Mouse (Mus musculus): ENCODE data around the gene Rab13. TPM values are rescaled to one million over a fixed set of nuclear protein-coding genes. Genes with fewer than 3 reads are reported as not detected.

The Rab13 gene
- polyA plus RNA-seq, 1 experiment from 2014 or later: 30.6 TPM

DNA sequence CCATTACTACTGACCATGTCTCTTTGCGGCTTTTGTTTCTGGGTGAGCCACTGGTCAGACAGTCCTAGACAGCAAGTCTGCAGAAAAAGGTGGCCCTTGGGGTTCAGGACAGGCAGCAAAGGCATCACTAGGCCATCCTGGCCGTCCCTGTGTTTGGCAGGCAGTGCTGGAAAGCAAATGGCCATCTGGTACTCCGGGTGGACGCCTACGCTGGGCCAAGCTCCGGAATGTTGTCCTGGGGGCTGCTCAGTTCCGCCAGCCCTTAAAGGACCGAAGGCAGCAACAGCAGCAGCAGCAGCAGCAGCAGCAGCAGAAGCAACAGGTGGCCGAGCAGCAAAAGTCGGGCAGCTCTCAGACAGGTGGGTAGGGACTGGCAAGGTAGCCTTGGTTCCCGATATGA is 61.8 kb downstream of the Rab13 start:
- Histone ChIP-seq H3K4me3 (ENCODE audit: low read depth, low read length) (no peak overlapping the region), H3K36me3 (ENCODE audit: insufficient read depth, low read length) (peaks cover 4% of the 10 kb centered on the region), H3K27me3 (replicated peaks; ENCODE audit: insufficient read depth, low read length) (no peaks in the 10 kb centered on the region), H3K4me1 (ENCODE audit: insufficient read depth, low read depth, low read length) (no peaks in the 10 kb centered on the region; the same call in 1 of the 2 replicates), H3K4me2 (replicated peaks; ENCODE audit: low read depth, low read length) (no peak overlapping the region), H3K9ac (replicated peaks; ENCODE audit: low read depth) (no peak overlapping the region), H3K9me3 (ENCODE audit: low read length) (no peaks in the 10 kb centered on the region), H3K27ac (ENCODE audit: low read length) (no peak overlapping the region)
- TF ChIP-seq CTCF (IDR thresholded peaks at IDR 0.05): no peak
- no peak for TF ChIP-seq EP300 (IDR thresholded peaks at IDR 0.05)
- no peak for ATAC-seq
- WGBS: 85% methylated on average over 11 of the region's 11 CpGs
- DNase-seq (ENCODE audit: low spot score): no peak

Small RNA genes within 50 kb of the gene (microRNA-seq; reads per million reads assigned to microRNA genes)
- gene Mir7012: not detected

Other genes with a start within 250 kb of the Rab13 start
- 80.5 and 93.6 TPM in 2 replicates for gene Hax1, start 214.9 kb upstream of the Rab13 start, polyA plus RNA-seq (2015; fragmentation: Nextera tagmentation; extraction: Ambion mirVana)
- gene 4933434E20Rik, start 162.1 kb upstream of the Rab13 start, polyA plus RNA-seq (2015; fragmentation: Nextera tagmentation; extraction: Ambion mirVana): 144 and 146 TPM in 2 replicates
- 101 and 118 TPM in 2 replicates for gene Ubap2l, start 161.1 kb upstream of the Rab13 start, polyA plus RNA-seq (2015; fragmentation: Nextera tagmentation; extraction: Ambion mirVana)
- 506 and 509 TPM in 2 replicates for gene Tpm3, start 141.0 kb upstream of the Rab13 start, polyA plus RNA-seq (2015; fragmentation: Nextera tagmentation; extraction: Ambion mirVana)
- 0.10 and 0.17 TPM in 2 replicates for gene Nup210l, start 109.6 kb upstream of the Rab13 start, polyA plus RNA-seq (2015; fragmentation: Nextera tagmentation; extraction: Ambion mirVana)
- gene Rps27, start within 50 bp of the Rab13 start, polyA plus RNA-seq (2015; fragmentation: Nextera tagmentation; extraction: Ambion mirVana): 1,752 and 1,909 TPM in 2 replicates
- gene Jtb, start 17.9 kb downstream of the Rab13 start, polyA plus RNA-seq (2015; fragmentation: Nextera tagmentation; extraction: Ambion mirVana): 148 and 154 TPM in 2 replicates
- 2.4 and 2.8 TPM in 2 replicates for gene Creb3l4, start 29.8 kb downstream of the Rab13 start, polyA plus RNA-seq (2015; fragmentation: Nextera tagmentation; extraction: Ambion mirVana)
- 143 and 152 TPM in 2 replicates for gene Slc39a1, start 34.5 kb downstream of the Rab13 start, polyA plus RNA-seq (2015; fragmentation: Nextera tagmentation; extraction: Ambion mirVana)
- gene Crtc2, start 40.5 kb downstream of the Rab13 start, polyA plus RNA-seq (2015; fragmentation: Nextera tagmentation; extraction: Ambion mirVana): 11.9 and 16.2 TPM in 2 replicates
- 2.3 and 2.7 TPM in 2 replicates for gene Dennd4b, start 51.5 kb downstream of the Rab13 start, polyA plus RNA-seq (2015; fragmentation: Nextera tagmentation; extraction: Ambion mirVana)
- 9.2 and 10.1 TPM in 2 replicates for gene Gatad2b, start 79.5 kb downstream of the Rab13 start, polyA plus RNA-seq (2015; fragmentation: Nextera tagmentation; extraction: Ambion mirVana)
- gene Slc27a3, start 176.2 kb downstream of the Rab13 start, polyA plus RNA-seq (2015; fragmentation: Nextera tagmentation; extraction: Ambion mirVana): 16.0 and 18.0 TPM in 2 replicates
- 10.6 and 13.9 TPM in 2 replicates for gene Ints3, start 219.9 kb downstream of the Rab13 start, polyA plus RNA-seq (2015; fragmentation: Nextera tagmentation; extraction: Ambion mirVana)